Mouse (Mus musculus) layer of hippocampus, postnatal 36 days (tissue): ENCODE measurements around the gene Gm33543. TPM values are rescaled to one million over a fixed set of nuclear protein-coding genes. Genes with fewer than 3 reads are reported as not detected.

Experiments used
- DNase-seq, 2 experiments: peaks; one replicate each; pipeline ENCODE4 v3.0.0; 2022
- total RNA-seq, 2 experiments: library from RNA; stranded (reverse); gene quantifications; 2 replicates each; pipeline ENCODE4 v1.2.3; 2021

Gene Gm33543
- not detected for total RNA-seq

GRCm38 (mm10) chr10:95842789-95843637 lies at the start of gene Gm33543:
TSS of gene Gm33543 (minus strand) at chr10:95842930.
- DNase-seq = no peak

- no peak for DNase-seq
Observed at GRCm38 (mm10) chr10:95892132-95892531, 49.4 kb upstream of the Gm33543 start.

GRCm38 (mm10) chr10:95891214-95891960 lies 48.7 kb upstream of the Gm33543 start:
- no peak for DNase-seq

- DNase-seq = no peak
Observed at GRCm38 (mm10) chr10:95883761-95884517, 41.2 kb upstream of the Gm33543 start.

GRCm38 (mm10) chr10:95882036-95882435 lies 39.3 kb upstream of the Gm33543 start:
- DNase-seq = no peak

GRCm38 (mm10) chr10:95879983-95880934 lies 37.5 kb upstream of the Gm33543 start:
- DNase-seq = no peak

GRCm38 (mm10) chr10:95870782-95871181 lies 28.1 kb upstream of the Gm33543 start:
- DNase-seq = no peak

GRCm38 (mm10) chr10:95868348-95868747 lies 25.6 kb upstream of the Gm33543 start:
- DNase-seq = no peak

GRCm38 (mm10) chr10:95867596-95867995 lies 24.9 kb upstream of the Gm33543 start:
- no peak for DNase-seq

- DNase-seq = no peak
Observed at GRCm38 (mm10) chr10:95864349-95865124, 21.8 kb upstream of the Gm33543 start.

- no peak for DNase-seq
Observed at GRCm38 (mm10) chr10:95862664-95863063, 19.9 kb upstream of the Gm33543 start.

- DNase-seq = no peak
Observed at GRCm38 (mm10) chr10:95858164-95858563, 15.4 kb upstream of the Gm33543 start.

GRCm38 (mm10) chr10:95855411-95855810 lies 12.7 kb upstream of the Gm33543 start:
- no peak for DNase-seq

GRCm38 (mm10) chr10:95850504-95850903 lies 7.8 kb upstream of the Gm33543 start:
- no peak for DNase-seq

GRCm38 (mm10) chr10:95846739-95847138 lies 4.0 kb upstream of the Gm33543 start:
- DNase-seq = no peak

- no peak for DNase-seq
Observed at GRCm38 (mm10) chr10:95846281-95846680, 3.6 kb upstream of the Gm33543 start.

- no peak for DNase-seq
Observed at GRCm38 (mm10) chr10:95843878-95844277, 1.1 kb upstream of the Gm33543 start.

GRCm38 (mm10) chr10:95841241-95841640 lies 1.5 kb downstream of the Gm33543 start:
- DNase-seq = no peak

- no peak for DNase-seq
Observed at GRCm38 (mm10) chr10:95839803-95840202, 2.9 kb downstream of the Gm33543 start.

GRCm38 (mm10) chr10:95839036-95839435 lies 3.7 kb downstream of the Gm33543 start:
- no peak for DNase-seq
